Mouse (Mus musculus) gonadal fat pad, adult 2 months (tissue): Measurements from ENCODE around the gene Eps8. TPM values are rescaled to one million over a fixed set of nuclear protein-coding genes. Genes with fewer than 3 reads are reported as not detected.

Experiments used
- polyA plus RNA-seq: library from polyadenylated mRNA; depleted of rRNA; stranded (reverse); fragments of >200 nt; gene quantifications from 2 replicates; pipeline ENCODE4 v1.2.3, GENCODE M21; 2012; rRNA removed

Eps8 gene
- polyA plus RNA-seq, 1 experiment, result 13.8 TPM

Other genes starting within 250 kb of the Eps8 start
- 26.5 and 33.9 TPM in 2 replicates for gene Strap, start 80.2 kb upstream of the Eps8 start, polyA plus RNA-seq
- gene Dera, start 99.7 kb upstream of the Eps8 start, polyA plus RNA-seq, result 20.9 and 22.2 TPM in 2 replicates